Mouse (Mus musculus): ENCODE measurements at regions not wholly inside any gene's neighbourhood (a gene's known extent, or its start where the extent isn't known, plus 50 kb on each side); places are given as distances from the start of the nearest gene placed in this dataset.

DNA sequence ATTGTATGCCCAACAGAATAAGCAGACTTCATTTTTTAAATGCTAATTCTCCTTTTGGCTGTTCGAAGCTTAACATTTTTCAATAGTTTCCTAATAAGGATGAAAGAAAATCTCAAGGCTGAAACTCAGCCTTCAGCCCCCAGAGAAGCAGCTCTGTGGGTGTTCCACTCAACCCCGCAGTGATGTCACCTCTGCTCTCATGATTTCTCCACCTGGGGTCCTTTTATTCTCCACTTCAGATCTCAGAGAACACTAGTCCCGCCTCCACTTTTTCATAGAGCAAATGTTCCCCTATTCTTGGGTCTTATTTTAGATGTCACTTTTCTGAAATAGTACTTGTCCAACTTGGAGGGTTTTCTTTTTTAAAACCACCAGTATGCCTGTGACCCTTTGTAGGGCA is 567.3 kb downstream of the Cntn3 start:
- no peak for TF ChIP-seq POLR2A (IDR thresholded peaks at IDR 0.05; ENCODE audit: insufficient read depth, low read depth, low read length)
- TF ChIP-seq CTCF (IDR thresholded peaks at IDR 0.05), result no peak
- no peak for TF ChIP-seq EP300 (IDR thresholded peaks at IDR 0.05; ENCODE audit: insufficient read depth, low read depth, low read length)
